Mouse (Mus musculus) MEL (cell line): ENCODE measurements around the gene 1700109H08Rik. TPM values are rescaled to one million over a fixed set of nuclear protein-coding genes. Genes with fewer than 3 reads are reported as not detected.

Experiments used
- DNase-seq: peaks from one replicate; pipeline ENCODE4 v3.0.0; 2011; ENCODE audit warnings: low read depth, low spot score
- H3K27ac ChIP-seq: 2 replicates; pipeline ENCODE4 v1.5.1; 2012; ENCODE audit warnings: low read depth, mild to moderate bottlenecking, control low read depth, low read length, moderate library complexity; ENCODE audit not compliant: control insufficient read depth
- H3K27me3 ChIP-seq, 2 experiments: fragments of 150-350 bp in 1 of 2; sonication (generic) in 1 of 2; 2 replicates each; pipeline ENCODE4 v1.6.1; 2012; ENCODE audit warnings: low read length in 2 of 2, mild to moderate bottlenecking in 2 of 2, improper control_type of control experiment in 1 of 2, moderate library complexity in 1 of 2; ENCODE audit not compliant: insufficient read depth in 2 of 2, control insufficient read depth in 1 of 2
- H3K36me3 ChIP-seq, 2 experiments: 2 replicates each; pipeline ENCODE4 v1.6.1; 2012 to 2014; ENCODE audit warnings: low read length in 2 of 2, improper control_type of control experiment in 1 of 2, inconsistent platforms in 1 of 2, mild to moderate bottlenecking in 1 of 2; ENCODE audit not compliant: insufficient read depth in 2 of 2, control insufficient read depth in 1 of 2
- H3K4me1 ChIP-seq, 2 experiments: fragments of 150-350 bp in 1 of 2; sonication (generic) in 1 of 2; 2 replicates each; pipeline ENCODE4 v1.6.1; 2012; ENCODE audit warnings: low read length in 2 of 2, improper control_type of control experiment in 1 of 2, mild to moderate bottlenecking in 1 of 2; ENCODE audit not compliant: insufficient read depth in 2 of 2, control insufficient read depth in 1 of 2
- H3K4me3 ChIP-seq, 2 experiments: fragments of 150-350 bp in 1 of 2; sonication (generic) in 1 of 2; 2 replicates each; pipeline ENCODE4 v1.5.1; 2012; ENCODE audit warnings: low read depth in 2 of 2, low read length in 2 of 2, mild to moderate bottlenecking in 2 of 2, moderate library complexity in 2 of 2, control low read depth in 1 of 2, improper control_type of control experiment in 1 of 2; ENCODE audit not compliant: control insufficient read depth in 1 of 2, insufficient read depth in 1 of 2
- H3K79me2 ChIP-seq: 2 replicates; pipeline ENCODE4 v1.6.1; 2012; ENCODE audit warnings: mild to moderate bottlenecking, low read length, moderate library complexity; ENCODE audit not compliant: control insufficient read depth, poor library complexity, insufficient read depth
- H3K9ac ChIP-seq: 2 replicates; pipeline ENCODE4 v1.6.1; 2012; ENCODE audit warnings: low read depth, mild to moderate bottlenecking, control low read depth, low read length, moderate library complexity; ENCODE audit not compliant: control insufficient read depth, poor library complexity, severe bottlenecking
- H3K9me3 ChIP-seq: fragments of 150-350 bp; sonication (generic); replicated peaks from 2 replicates; pipeline ENCODE4 v1.6.1; 2012; ENCODE audit warnings: mild to moderate bottlenecking, low read length, improper control_type of control experiment, moderate library complexity; ENCODE audit not compliant: insufficient read depth
- BHLHE40 ChIP-seq: IDR thresholded peaks from 2 replicates; pipeline ENCODE4 v1.6.1; 2012; ENCODE audit warnings: low read depth, mild to moderate bottlenecking, inconsistent platforms, low read length, improper control_type of control experiment, borderline replicate concordance
- CHD1 ChIP-seq: IDR thresholded peaks from 2 replicates; pipeline ENCODE4 v1.6.1; 2012; ENCODE audit warnings: low read depth, mild to moderate bottlenecking, inconsistent platforms, low read length, improper control_type of control experiment
- CHD2 ChIP-seq: IDR thresholded peaks from 2 replicates; pipeline ENCODE4 v1.6.1; 2011; ENCODE audit warnings: low read length, improper control_type of control experiment
- CTCF ChIP-seq, 3 experiments: IDR thresholded peaks in 2 of 3; conservative IDR thresholded peaks in 1 of 3; 2 replicates each; pipeline ENCODE4 v1.5.1; 2011 to 2012; ENCODE audit warnings: low read length in 3 of 3, low read depth in 2 of 3, mild to moderate bottlenecking in 2 of 3, improper control_type of control experiment in 1 of 3, inconsistent platforms in 1 of 3, mixed read lengths in 1 of 3, moderate library complexity in 1 of 3; ENCODE audit not compliant: control insufficient read depth in 1 of 3, insufficient read depth in 1 of 3, poor library complexity in 1 of 3, severe bottlenecking in 1 of 3
- E2F4 ChIP-seq: IDR thresholded peaks from 2 replicates; pipeline ENCODE4 v1.6.1; 2011; ENCODE audit warnings: low read depth, low read length, improper control_type of control experiment, borderline replicate concordance
- ETS1 ChIP-seq: IDR thresholded peaks from 2 replicates; pipeline ENCODE4 v1.6.1; 2012; ENCODE audit warnings: low read depth, mild to moderate bottlenecking, inconsistent platforms, low read length, improper control_type of control experiment, moderate library complexity
- GATA1 ChIP-seq: IDR thresholded peaks from 2 replicates; pipeline ENCODE4 v1.6.1; 2011; ENCODE audit warnings: low read depth, low read length, improper control_type of control experiment
- KAT2A ChIP-seq: conservative IDR thresholded peaks from 2 replicates; pipeline ENCODE4 v1.6.1; 2012; ENCODE audit warnings: low read depth, low read length, improper control_type of control experiment, inconsistent platforms
- MAFK ChIP-seq: IDR thresholded peaks from 2 replicates; pipeline ENCODE4 v1.6.1; 2011; ENCODE audit warnings: low read depth, mild to moderate bottlenecking, low read length, improper control_type of control experiment, borderline replicate concordance
- MAZ ChIP-seq: IDR thresholded peaks from 2 replicates; pipeline ENCODE4 v1.6.1; 2012; ENCODE audit warnings: low read depth, mild to moderate bottlenecking, inconsistent platforms, low read length, improper control_type of control experiment
- MXI1 ChIP-seq: IDR thresholded peaks from 2 replicates; pipeline ENCODE4 v1.6.1; 2011; ENCODE audit warnings: mild to moderate bottlenecking, low read depth, low read length, improper control_type of control experiment
- MYB ChIP-seq: IDR thresholded peaks from 2 replicates; pipeline ENCODE4 v1.6.1; 2011; ENCODE audit warnings: mild to moderate bottlenecking, low read depth, low read length, improper control_type of control experiment
- NELFE ChIP-seq: IDR thresholded peaks from 2 replicates; pipeline ENCODE4 v1.6.1; 2011; ENCODE audit warnings: low read depth, low read length, improper control_type of control experiment
- NRF1 ChIP-seq: IDR thresholded peaks from 2 replicates; pipeline ENCODE4 v1.6.1; 2014; ENCODE audit warnings: low read depth, mild to moderate bottlenecking, inconsistent platforms, low read length, improper control_type of control experiment, moderate library complexity; ENCODE audit not compliant: poor library complexity, insufficient read depth, severe bottlenecking
- POLR2A ChIP-seq, 2 experiments: IDR thresholded peaks; 2 replicates each; pipeline ENCODE4 v1.6.1; 2011 to 2012; ENCODE audit warnings: low read length in 2 of 2, mild to moderate bottlenecking in 2 of 2, control low read depth in 1 of 2, improper control_type of control experiment in 1 of 2, low read depth in 1 of 2, moderate library complexity in 1 of 2; ENCODE audit not compliant: control insufficient read depth in 1 of 2, insufficient read depth in 1 of 2, poor library complexity in 1 of 2
- POLR2AphosphoS2 ChIP-seq: IDR thresholded peaks from 2 replicates; pipeline ENCODE4 v1.6.1; 2011; ENCODE audit warnings: low read length, improper control_type of control experiment
- POLR2AphosphoS5 ChIP-seq: IDR thresholded peaks from 2 replicates; pipeline ENCODE4 v1.6.1; 2012; ENCODE audit warnings: low read depth, borderline replicate concordance, mild to moderate bottlenecking, inconsistent platforms, low read length, moderate library complexity, mixed read lengths
- RAD21 ChIP-seq: IDR thresholded peaks from 2 replicates; pipeline ENCODE4 v1.6.1; 2011; ENCODE audit warnings: mild to moderate bottlenecking, low read depth, low read length, improper control_type of control experiment
- RCOR1 ChIP-seq: IDR thresholded peaks from 2 replicates; pipeline ENCODE4 v1.6.1; 2012; ENCODE audit warnings: low read depth, mild to moderate bottlenecking, inconsistent platforms, low read length, improper control_type of control experiment
- TCF12 ChIP-seq: IDR thresholded peaks from 2 replicates; pipeline ENCODE4 v1.6.1; 2014; ENCODE audit warnings: low read depth, mild to moderate bottlenecking, inconsistent platforms, low read length, improper control_type of control experiment, moderate library complexity
- USF1 ChIP-seq: IDR thresholded peaks from 2 replicates; pipeline ENCODE4 v1.6.1; 2014; ENCODE audit warnings: low read depth, mild to moderate bottlenecking, inconsistent platforms, low read length, improper control_type of control experiment, moderate library complexity
- ZC3H11A ChIP-seq: IDR thresholded peaks from 2 replicates; pipeline ENCODE4 v1.6.1; 2012; ENCODE audit warnings: low read depth, mild to moderate bottlenecking, inconsistent platforms, low read length, improper control_type of control experiment
- ZMIZ1 ChIP-seq: IDR thresholded peaks from 2 replicates; pipeline ENCODE4 v1.6.1; 2012; ENCODE audit warnings: low read depth, mild to moderate bottlenecking, inconsistent platforms, low read length, improper control_type of control experiment, moderate library complexity
- polyA plus RNA-seq, 2 experiments: library from polyadenylated mRNA; stranded (reverse) in 1 of 2; unstranded in 1 of 2; fragments of >175 nt in 1 of 2; fragments of >200 nt in 1 of 2; gene quantifications; 2 replicates each; pipeline versions ENCODE4 v1.2.1 to v1.2.4; 2012; ENCODE audit warnings: low replicate concordance in 2 of 2, low read depth in 1 of 2; ENCODE audit not compliant: insufficient read length in 2 of 2, insufficient read depth in 1 of 2, missing spikeins in 1 of 2
- total RNA-seq: library from RNA; depleted of rRNA; stranded (reverse); fragments of 300-350 nt; gene quantifications from 2 replicates; pipeline ENCODE4 v1.2.3, GENCODE M21; 2012

Gene 1700109H08Rik
- total and polyA plus RNA-seq, 3 experiments: 1.6 to 4.2 TPM; not detected in 1

DNA sequence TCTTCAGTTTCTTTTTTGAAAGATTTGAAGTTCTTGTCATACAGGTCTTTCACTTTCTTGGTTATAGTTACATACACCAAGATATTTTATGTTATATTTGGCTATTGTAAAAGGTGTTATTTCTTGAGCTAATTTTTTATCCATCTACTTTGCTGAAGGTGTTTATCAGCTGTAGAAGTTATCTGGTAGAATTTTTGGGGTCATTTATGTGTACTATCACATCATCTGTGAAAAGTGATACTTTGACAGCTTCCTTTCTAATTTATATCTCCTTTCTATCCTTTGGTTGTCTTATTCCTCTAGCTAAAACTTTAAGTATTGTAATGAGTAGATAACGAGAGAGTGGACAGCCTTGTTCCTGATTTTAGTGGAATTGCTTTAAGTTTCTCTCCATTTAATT, 19.9 kb upstream of the 1700109H08Rik start (continued):
- TF ChIP-seq E2F4: no peak

- H3K36me3 ChIP-seq: peaks cover 34 to 47% of the 10 kb centered on the region in 2 experiments
Measured at GRCm38 (mm10) chr5:3554198-3554597, 17.2 kb upstream of the 1700109H08Rik start.

GRCm38 (mm10) chr5:3574825-3575224, 3.5 kb downstream of the 1700109H08Rik start:
- H3K4me3 ChIP-seq: no peak overlapping the region
- no peak for TF ChIP-seq ZMIZ1
- TF ChIP-seq RAD21: no peak
- TF ChIP-seq KAT2A: no peak
- no peak for TF ChIP-seq MXI1
- TF ChIP-seq POLR2A (IDR thresholded peaks at IDR 0.05; ENCODE audit: control insufficient read depth in 1 of 2, insufficient read depth in 1 of 2, low read depth in 1 of 2, low read length in 2 of 2, poor library complexity in 1 of 2): no peak
- TF ChIP-seq CTCF (IDR thresholded peaks at IDR 0.05 in 2 of 3, conservative IDR thresholded peaks at IDR 0.05 in 1 of 3; ENCODE audit: control insufficient read depth in 1 of 3, insufficient read depth in 1 of 3, low read depth in 2 of 3, low read length in 3 of 3, poor library complexity in 1 of 3, severe bottlenecking in 1 of 3): peak in 2 of 3 experiments; percentile 9 to 28; a peak in 1 of 6 replicates
- TF ChIP-seq TCF12: no peak
- H3K4me1 ChIP-seq: no peaks in the 10 kb centered on the region
- peak; percentile 39 for DNase-seq
- no peak overlapping the region for H3K9ac ChIP-seq
- no peaks in the 10 kb centered on the region for H3K27me3 ChIP-seq
- H3K79me2 ChIP-seq: no peaks in the 10 kb centered on the region
- H3K9me3 ChIP-seq: no peaks in the 10 kb centered on the region
- H3K27ac ChIP-seq: no peak overlapping the region
- H3K36me3 ChIP-seq: peaks cover 0 to 29% of the 10 kb centered on the region in 2 experiments; a peak in 2 of 4 replicates

More at GRCm38 (mm10) chr5:3554198-3554597, 17.2 kb upstream of the 1700109H08Rik start:
- no peak overlapping the region for H3K9ac ChIP-seq
- H3K9me3 ChIP-seq: no peaks in the 10 kb centered on the region
- H3K79me2 ChIP-seq: peaks cover 43% of the 10 kb centered on the region
- H3K4me3 ChIP-seq: no peak overlapping the region
- no peak for DNase-seq
- no peak overlapping the region for H3K27ac ChIP-seq
- H3K4me1 ChIP-seq: peaks cover 2 to 17% of the 10 kb centered on the region in 2 experiments; a peak in 2 of 4 replicates
- H3K27me3 ChIP-seq: no peaks in the 10 kb centered on the region
- TF ChIP-seq ZMIZ1 (no peak), POLR2A (IDR thresholded peaks at IDR 0.05; ENCODE audit: control insufficient read depth in 1 of 2, insufficient read depth in 1 of 2, low read depth in 1 of 2, low read length in 2 of 2, poor library complexity in 1 of 2) (no peak), POLR2AphosphoS2 (0 out of 2 replicates have a peak, but pooled peaks have one; percentile 10), USF1 (no peak), E2F4 (no peak)

- no peaks in the 10 kb centered on the region for H3K79me2 ChIP-seq
- H3K36me3 ChIP-seq: peaks cover 0 to 25% of the 10 kb centered on the region in 2 experiments; a peak in 2 of 4 replicates
- no peak overlapping the region for H3K9ac ChIP-seq
- no peak for DNase-seq
- H3K4me3 ChIP-seq: no peak overlapping the region
- H3K27ac ChIP-seq: no peak overlapping the region
- no peaks in the 10 kb centered on the region for H3K9me3 ChIP-seq
- TF ChIP-seq CHD1 (no peak), CHD2 (no peak), ETS1 (no peak), ZC3H11A (no peak), POLR2AphosphoS5 (no peak), RAD21 (no peak), MAFK (no peak), MYB (no peak), NRF1 (no peak), USF1 (no peak), BHLHE40 (no peak), MAZ (no peak), NELFE (no peak), RCOR1 (no peak), GATA1 (no peak)
- no peaks in the 10 kb centered on the region for H3K4me1 ChIP-seq
- H3K27me3 ChIP-seq: no peaks in the 10 kb centered on the region
Measured at GRCm38 (mm10) chr5:3577939-3578338, 6.6 kb downstream of the 1700109H08Rik start.
